Mouse (Mus musculus): ENCODE data around the gene Ttll11.

Ttll11 gene

GRCm38 (mm10) chr2:35768538-35769238 is 211.0 kb downstream of the Ttll11 start:
- no peak for DNase-seq (ENCODE audit: low read depth, low spot score)

DNA sequence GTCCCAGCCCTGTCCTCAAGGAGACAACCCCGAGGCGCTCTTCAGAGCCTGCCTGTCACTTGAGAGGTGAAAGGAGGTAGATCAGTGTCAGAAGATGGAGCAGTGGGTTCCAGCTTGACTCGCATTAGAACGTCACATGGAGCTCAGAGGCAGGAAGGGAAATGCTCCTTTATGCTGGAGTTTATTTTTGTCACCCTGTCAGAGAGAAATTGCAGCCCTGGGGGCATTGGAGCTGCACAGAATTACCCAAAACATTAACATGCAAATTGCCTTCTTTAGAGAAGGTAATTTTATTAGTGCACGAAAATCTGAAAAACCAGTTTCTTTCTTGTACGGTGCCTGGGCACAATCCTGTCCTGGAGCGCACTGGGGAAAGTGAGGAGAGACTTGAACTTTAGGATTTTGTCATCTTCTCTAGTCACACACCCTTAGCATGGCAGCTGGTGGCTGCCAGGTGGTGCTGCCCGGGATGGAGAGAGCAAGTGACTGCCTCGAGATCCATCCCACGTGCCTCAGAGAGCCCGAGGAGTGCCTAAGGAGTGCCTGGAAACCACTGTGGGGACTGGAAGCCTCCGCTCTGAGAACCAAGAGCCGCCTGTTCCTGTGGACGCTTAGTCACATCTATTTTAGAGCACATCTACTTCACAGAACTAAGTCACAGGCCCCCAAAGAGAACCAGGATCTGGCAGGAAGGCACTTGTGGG is 211.7 kb downstream of the Ttll11 start:
- DNase-seq (ENCODE audit: low read depth, low spot score), result no peak

DNA sequence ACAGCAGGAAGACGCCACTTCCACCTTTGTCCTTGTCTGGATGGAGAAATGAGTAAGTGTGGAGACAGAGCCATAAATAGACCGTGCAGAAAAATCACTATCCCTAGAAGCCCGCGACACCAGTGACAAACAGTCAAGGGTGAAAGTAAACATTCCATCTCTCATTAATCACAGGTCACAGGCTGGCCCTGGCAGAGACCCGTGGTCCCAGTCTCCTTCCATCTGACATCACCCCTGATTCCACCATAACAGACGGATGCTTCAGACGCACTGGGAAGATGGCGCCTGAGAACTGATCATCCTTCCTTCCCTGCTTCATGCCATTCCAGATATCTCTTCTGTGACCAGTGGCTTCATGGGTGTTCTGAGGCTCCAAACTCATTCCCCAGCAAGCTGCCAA is 215.4 kb downstream of the Ttll11 start:
- DNase-seq (ENCODE audit: low read depth, low spot score), result no peak

DNA sequence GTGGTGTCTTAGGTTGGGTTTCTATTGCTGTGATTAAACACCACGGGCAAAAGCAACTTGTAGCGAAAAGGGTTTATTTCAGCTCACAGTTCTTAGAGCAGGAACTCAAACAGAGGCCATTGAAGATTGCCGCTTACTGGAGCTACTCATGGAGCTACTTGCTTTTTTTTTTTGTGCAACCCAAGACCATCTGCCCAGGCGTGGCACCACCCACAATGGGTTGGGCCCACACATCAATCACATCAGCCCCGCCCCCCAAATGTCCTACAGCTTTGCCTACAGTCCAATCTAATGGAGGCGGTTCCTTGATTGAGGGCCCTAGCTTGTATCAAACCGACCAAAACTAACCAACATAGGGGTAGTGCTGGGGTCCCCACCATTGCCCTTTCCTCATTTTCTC is 215.9 kb downstream of the Ttll11 start:
- no peak for DNase-seq (ENCODE audit: low read depth, low spot score)

DNA sequence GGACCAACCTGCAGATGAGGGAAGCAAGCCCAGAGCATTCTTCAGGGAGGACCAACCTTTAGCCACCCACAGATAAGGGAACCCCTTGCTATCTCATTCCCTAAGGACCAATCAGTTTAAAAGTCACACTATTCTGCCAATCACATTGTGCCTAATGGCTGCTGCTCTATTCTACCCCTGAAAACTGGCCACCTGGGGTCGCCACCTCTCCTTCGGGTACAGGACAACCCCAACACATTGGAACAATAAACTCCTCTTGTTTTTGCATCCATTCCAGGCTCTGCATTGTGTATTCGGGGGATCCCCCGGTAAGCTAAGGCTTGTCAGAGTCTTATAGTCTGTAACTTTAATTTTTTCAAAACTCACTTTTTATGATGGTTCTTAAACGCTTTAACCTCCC is 218.3 kb downstream of the Ttll11 start:
- no peak for DNase-seq (ENCODE audit: low read depth, low spot score)

DNA sequence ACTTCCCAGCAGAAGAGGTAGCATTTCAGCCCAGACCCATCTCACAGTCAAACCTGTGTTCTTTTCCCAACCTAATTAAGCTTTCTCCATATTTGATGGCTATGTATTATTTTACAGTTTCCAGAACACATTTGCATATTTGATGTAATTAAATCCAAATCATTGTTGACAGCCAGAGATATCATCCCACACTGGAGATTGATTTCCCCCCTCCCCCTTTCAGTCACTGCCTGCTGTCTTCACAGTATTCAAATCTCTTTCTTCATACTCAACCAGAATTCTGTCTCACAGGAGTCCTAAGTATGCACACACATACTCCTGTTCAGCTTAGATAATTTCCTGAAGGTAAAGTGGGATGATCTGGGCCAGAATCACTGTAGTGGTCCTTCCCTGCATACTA is 218.8 kb downstream of the Ttll11 start:
- DNase-seq (ENCODE audit: low read depth, low spot score), result no peak

DNA sequence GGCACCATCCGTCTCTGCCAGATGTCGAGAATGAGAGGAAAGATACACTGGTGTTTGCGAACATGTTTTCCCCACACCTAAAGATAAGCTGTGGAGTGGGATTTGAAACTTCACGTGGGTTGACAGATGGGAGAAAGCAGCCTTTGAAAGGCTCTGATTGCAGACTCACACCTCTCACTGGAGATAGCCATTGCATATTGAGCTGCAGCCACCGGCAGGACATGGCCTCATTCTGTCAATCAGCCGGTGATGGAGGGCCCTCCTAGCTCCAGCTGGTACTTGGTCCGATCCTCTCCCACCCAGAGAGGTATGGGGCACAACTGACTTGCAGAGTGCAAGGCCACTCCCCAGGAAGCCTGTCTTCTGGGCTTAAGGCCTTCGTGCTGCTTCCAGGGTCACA is 219.4 kb downstream of the Ttll11 start:
- DNase-seq (ENCODE audit: low read depth, low spot score), result no peak

DNA sequence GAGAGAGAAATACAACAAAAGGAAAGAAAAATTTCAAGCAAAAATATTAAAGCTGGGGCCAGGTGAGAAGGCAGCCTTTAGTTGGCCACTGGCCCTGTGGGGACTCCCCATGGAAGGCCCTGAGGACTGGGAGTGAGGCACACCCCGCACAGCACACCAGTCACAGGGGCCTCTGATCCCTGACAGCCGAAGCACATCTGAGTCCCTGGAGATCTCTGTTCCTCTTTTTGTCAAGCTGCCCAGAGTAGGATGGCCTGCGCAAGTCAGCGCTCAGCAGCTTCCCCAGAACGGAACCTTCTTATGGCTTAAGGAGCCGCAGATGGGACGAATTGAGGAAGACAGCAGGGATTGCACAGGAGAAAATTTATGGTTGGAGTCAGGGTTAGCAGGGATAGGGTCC is 223.2 kb downstream of the Ttll11 start:
- DNase-seq (ENCODE audit: low read depth, low spot score), result no peak

- no peak for DNase-seq (ENCODE audit: low read depth, low spot score)
Measured at GRCm38 (mm10) chr2:35751781-35752505, 227.8 kb downstream of the Ttll11 start.

DNA sequence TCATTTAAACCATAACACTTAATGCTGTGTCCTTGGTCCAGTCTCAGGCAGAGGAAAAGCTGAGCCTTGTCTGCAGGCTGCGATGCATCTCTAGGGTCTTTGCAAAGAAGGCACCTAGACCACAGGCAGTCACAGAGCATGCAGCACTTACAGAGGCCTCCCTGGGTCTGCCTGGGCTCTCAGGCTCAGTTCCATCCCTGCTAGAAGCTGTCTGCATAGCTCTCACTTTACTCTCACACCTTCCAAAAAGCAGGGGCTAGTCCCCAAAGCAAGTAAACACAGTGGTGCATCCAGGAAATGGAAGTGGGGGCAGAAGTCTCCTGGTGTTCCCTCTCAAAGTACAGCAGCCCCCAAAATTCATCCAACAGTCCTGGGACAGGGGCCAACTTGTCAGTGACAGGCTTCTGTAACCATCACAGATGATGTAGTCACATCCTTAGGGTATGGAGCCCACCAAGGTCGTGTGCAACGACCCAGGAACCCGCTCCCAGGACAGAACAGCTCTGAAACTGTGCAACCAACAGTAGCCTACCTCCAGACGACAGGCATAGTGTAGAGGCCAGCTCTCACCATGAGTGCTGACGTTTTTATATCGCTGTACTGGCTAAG is 229.1 kb downstream of the Ttll11 start:
- DNase-seq (ENCODE audit: low read depth, low spot score), result no peak

- no peak for DNase-seq (ENCODE audit: low read depth, low spot score)
Measured at GRCm38 (mm10) chr2:35747371-35748035, 232.2 kb downstream of the Ttll11 start.

GRCm38 (mm10) chr2:35746638-35747037 is 233.1 kb downstream of the Ttll11 start:
- no peak for DNase-seq (ENCODE audit: low read depth, low spot score)

DNA sequence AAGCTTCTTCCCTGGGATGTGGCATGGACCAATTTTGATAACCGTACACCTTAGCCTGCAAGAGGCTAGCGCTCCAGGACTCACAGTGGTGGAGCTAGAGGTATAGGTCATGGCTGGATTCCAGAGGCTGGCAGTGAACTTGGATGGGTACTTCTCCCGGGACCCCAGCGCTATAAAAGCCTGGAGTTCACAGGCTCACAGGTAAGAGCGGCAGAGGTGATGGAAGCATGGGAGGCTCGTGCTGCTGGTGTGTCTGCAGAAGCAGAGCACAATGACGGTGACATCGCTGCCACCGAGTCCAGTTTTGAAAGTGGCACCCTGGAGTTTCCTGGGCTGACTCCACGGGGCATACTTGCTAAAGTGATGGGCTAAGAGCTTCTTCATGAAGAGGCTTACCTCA is 233.8 kb downstream of the Ttll11 start:
- DNase-seq (ENCODE audit: low read depth, low spot score), result no peak

DNA sequence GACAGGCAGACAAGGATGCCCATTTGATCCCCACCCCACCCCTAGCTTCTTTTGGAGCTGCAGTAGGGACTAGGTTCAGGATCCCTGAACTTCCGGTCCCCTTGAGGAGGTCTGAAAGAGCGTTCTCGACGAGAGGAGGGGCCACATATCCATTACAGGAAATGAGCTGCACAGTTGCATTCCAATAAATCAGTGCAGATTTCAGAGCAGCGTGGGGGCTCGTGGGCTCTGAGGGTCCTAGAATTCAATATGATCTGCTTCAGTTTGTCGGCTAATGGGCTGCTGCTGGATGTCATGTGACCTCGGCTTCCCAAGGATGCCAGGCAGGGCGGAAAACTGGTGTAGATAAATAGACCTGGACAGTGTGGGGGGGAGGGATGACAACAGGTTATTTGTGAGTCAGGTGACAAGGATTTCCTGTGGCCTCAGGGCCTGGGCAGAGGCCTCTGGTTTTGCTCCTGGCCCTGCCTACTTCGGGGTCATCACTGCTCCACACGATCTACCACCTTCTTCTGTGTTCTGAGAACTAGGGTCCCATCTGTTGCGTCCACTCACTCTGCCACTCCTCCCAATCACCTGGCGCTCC is 240.0 kb downstream of the Ttll11 start:
- DNase-seq (ENCODE audit: low read depth, low spot score), result no peak

GRCm38 (mm10) chr2:35737467-35738027 is 242.2 kb downstream of the Ttll11 start:
- DNase-seq (ENCODE audit: low read depth, low spot score), result no peak

DNA sequence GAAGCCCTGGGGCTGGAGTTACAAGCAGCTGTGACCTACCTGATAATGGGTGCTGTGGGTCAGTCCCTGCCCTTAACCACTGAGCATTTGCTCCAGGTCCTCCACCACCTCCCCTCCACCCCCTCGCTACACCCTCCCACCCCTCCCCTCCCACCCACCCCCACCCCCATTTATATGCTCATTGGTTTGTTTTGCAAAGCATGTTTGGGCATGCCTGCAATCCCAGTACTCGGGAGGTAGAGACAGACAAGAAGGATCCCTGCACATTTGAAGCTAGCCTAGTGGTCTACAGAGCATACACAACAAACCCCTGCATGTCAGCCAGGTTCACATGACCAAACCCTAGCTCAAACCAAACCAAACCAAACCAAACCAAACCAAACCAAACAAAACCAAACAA is 243.7 kb downstream of the Ttll11 start:
- no peak for DNase-seq (ENCODE audit: low read depth, low spot score)

- no peak for DNase-seq (ENCODE audit: low read depth, low spot score)
Measured at GRCm38 (mm10) chr2:35735001-35735400, 244.7 kb downstream of the Ttll11 start.

DNA sequence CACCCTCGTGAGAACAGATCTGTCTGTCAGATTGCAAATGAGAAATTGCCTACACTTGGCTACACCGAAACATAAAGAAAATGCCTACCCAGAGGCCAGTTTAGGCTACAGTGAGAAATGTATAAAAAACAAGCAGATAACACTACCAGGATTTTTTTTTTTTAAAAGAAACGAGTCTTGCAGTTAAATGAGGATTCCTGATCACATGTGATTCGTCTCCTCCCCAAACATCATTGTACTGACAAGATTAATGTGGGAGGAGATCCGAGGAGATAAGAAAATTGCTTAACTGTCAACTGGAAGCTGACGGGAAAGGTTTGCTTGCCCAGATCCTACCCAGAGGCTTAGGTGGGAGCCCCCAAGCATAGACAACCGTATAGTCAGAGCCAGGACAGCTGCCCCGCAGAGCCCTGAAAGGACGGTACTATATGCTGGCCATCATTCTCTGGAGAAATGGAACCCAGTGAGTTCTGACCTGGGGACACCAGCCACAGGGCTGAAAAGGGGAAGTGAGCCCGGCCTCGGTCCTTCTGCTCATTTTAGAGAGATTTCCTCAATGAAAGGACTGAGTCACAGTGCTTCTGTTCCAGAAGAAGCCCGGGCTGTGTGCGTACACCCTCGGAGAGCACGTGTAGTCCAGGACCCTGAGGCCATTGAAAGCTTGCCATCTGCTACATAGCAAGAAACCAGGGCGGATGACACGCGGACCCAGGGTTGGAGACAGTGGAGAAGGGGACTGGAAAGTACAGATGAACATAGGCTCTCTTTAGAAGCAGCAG is 247.9 kb downstream of the Ttll11 start:
- no peak for DNase-seq (ENCODE audit: low read depth, low spot score)

DNA sequence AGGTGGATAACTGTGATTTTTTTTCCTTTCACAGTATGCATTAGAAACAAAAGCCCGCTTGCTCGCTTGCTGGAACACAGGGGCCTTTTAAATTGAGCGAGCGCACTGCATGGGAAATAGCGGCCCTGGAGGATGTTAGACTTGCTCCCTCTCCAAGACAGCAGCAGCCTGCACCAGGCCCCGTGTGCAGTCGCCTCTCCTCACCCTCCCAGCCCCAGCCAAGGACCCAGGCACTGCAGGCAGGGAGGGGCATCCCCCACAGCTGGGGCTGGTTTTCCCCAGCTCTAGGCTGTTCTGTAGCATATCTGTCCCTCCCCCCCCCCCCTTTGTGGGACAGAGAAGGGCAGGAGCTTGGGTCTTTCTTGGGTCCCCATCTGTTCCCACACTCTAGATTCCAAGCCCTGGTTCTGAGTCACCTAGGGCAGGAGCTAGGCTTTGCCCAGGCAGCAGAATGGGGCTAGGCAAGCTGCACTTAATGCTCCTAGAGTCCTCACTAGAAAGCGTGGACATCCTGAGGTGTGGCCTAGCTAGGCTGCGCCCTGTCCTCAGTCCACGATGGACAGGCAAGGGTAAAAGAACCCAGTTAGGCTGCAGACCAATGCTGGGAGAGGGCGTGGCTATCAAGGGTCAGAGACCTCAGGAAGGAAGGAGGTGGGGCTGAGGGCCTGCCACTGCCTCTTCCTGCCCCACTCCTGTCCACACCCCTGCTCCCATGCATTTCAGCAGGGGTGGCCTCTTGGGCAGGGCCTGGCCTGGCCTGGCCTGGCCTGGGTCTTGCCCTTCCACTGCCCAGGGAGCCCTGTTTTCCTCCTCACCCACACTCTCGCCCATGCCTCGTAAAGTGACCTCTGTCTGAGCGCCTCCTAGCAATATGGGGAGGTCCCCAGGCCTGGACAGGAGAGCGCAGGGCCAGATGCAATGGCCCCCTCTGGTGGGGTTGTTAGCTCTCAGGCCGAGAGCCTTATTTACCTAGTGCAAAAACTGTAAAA is 250.3 kb downstream of the Ttll11 start:
- DNase-seq (ENCODE audit: low read depth, low spot score), result no peak
